Mouse (Mus musculus): ENCODE measurements around the gene Minos1.

GRCm38 (mm10) chr4:139131858-139132672, 1.2 kb upstream of the Minos1 start:
- TF ChIP-seq CTCF (IDR thresholded peaks at IDR 0.05), result no peak
- no peak for TF ChIP-seq EP300 (IDR thresholded peaks at IDR 0.05)
